Mouse (Mus musculus) thymus, postnatal 14 days (tissue): ENCODE results near the gene Kank2.

ENCODE experiments used
- DNase-seq: peaks from one replicate; pipeline ENCODE4 v3.0.0; 2021

The Kank2 gene

GRCm38 (mm10) chr9:21798345-21799009, at the start of gene Kank2:
Kank2 (minus strand) TSS chr9:21798744.
- DNase-seq, result peak; percentile 89

- no peak for DNase-seq
These were observed 49.4 kb upstream of the Kank2 start for GRCm38 (mm10) chr9:21847926-21848325.

- no peak for DNase-seq
These were observed 48.9 kb upstream of the Kank2 start for GRCm38 (mm10) chr9:21847425-21847824.

GRCm38 (mm10) chr9:21846755-21847341, 48.3 kb upstream of the Kank2 start:
- DNase-seq, result no peak

GRCm38 (mm10) chr9:21845381-21846080, 47.0 kb upstream of the Kank2 start:
- peak; percentile 24 for DNase-seq

GRCm38 (mm10) chr9:21843086-21843485, 44.5 kb upstream of the Kank2 start:
- DNase-seq, result no peak

GRCm38 (mm10) chr9:21842391-21842790, 43.8 kb upstream of the Kank2 start:
- DNase-seq, result no peak

GRCm38 (mm10) chr9:21841340-21841739, 42.8 kb upstream of the Kank2 start:
- no peak for DNase-seq

GRCm38 (mm10) chr9:21840115-21840787, 41.7 kb upstream of the Kank2 start:
- DNase-seq, result peak; percentile 44

- DNase-seq, result no peak
These were observed 39.1 kb upstream of the Kank2 start for GRCm38 (mm10) chr9:21837690-21838089.

GRCm38 (mm10) chr9:21835258-21835912, 36.8 kb upstream of the Kank2 start, which contains the start of gene Angptl8:
Angptl8 (plus strand) TSS chr9:21835510.
- DNase-seq, result no peak

GRCm38 (mm10) chr9:21831558-21832240, 33.2 kb upstream of the Kank2 start:
- no peak for DNase-seq

GRCm38 (mm10) chr9:21830936-21831335, 32.4 kb upstream of the Kank2 start:
- no peak for DNase-seq

GRCm38 (mm10) chr9:21830461-21830850, 31.9 kb upstream of the Kank2 start:
- no peak for DNase-seq

- DNase-seq, result no peak
These were observed 31.4 kb upstream of the Kank2 start for GRCm38 (mm10) chr9:21829834-21830460.

- DNase-seq, result no peak
These were observed 25.8 kb upstream of the Kank2 start for GRCm38 (mm10) chr9:21824366-21824765.

GRCm38 (mm10) chr9:21823957-21824356, 25.4 kb upstream of the Kank2 start:
- no peak for DNase-seq

GRCm38 (mm10) chr9:21822686-21823085, 24.1 kb upstream of the Kank2 start:
- DNase-seq, result no peak

- no peak for DNase-seq
These were observed 21.6 kb upstream of the Kank2 start for GRCm38 (mm10) chr9:21820183-21820582.

- no peak for DNase-seq
These were observed 20.7 kb upstream of the Kank2 start for GRCm38 (mm10) chr9:21819181-21819729.

GRCm38 (mm10) chr9:21818561-21818960, 20.0 kb upstream of the Kank2 start:
- DNase-seq, result no peak

- no peak for DNase-seq
These were observed 19.6 kb upstream of the Kank2 start for GRCm38 (mm10) chr9:21818125-21818524.
